Mouse (Mus musculus) heart, embryonic 12.5 days (tissue): ENCODE data around the gene Tstd1. TPM values are rescaled to one million over a fixed set of nuclear protein-coding genes. Genes with fewer than 3 reads are reported as not detected.

Experiments
- ATAC-seq: fragments of 200-750 bp; cut with Nextera tagmentation; 2 replicates; pipeline ENCODE4 v1.8.0; 2017; ENCODE audit warnings: moderate TSS enrichment, moderate library complexity; ENCODE audit not compliant: insufficient number of reproducible peaks, low FRiP score
- H3K27ac ChIP-seq: fragments of 300-500 bp; sonication (generic); 2 replicates; pipeline ENCODE4 v1.5.1; 2016; ENCODE audit warnings: mild to moderate bottlenecking, moderate library complexity; ENCODE audit not compliant: poor library complexity, severe bottlenecking
- H3K27me3 ChIP-seq: fragments of 300-500 bp; sonication (generic); replicated peaks from 2 replicates; pipeline ENCODE4 v1.6.1; 2016; ENCODE audit warnings: mild to moderate bottlenecking, moderate library complexity
- H3K36me3 ChIP-seq: fragments of 300-500 bp; sonication (generic); 2 replicates; pipeline ENCODE4 v1.6.1; 2016; ENCODE audit warnings: mild to moderate bottlenecking, moderate library complexity
- H3K4me1 ChIP-seq: fragments of 300-500 bp; sonication (generic); replicated peaks from 2 replicates; pipeline ENCODE4 v1.6.1; 2016; ENCODE audit warnings: mild to moderate bottlenecking
- H3K4me2 ChIP-seq: fragments of 300-500 bp; sonication (generic); 2 replicates; pipeline ENCODE4 v1.6.1; 2016; ENCODE audit warnings: mild to moderate bottlenecking, moderate library complexity
- H3K4me3 ChIP-seq: fragments of 300-500 bp; sonication (generic); 2 replicates; pipeline ENCODE4 v1.5.1; 2016; ENCODE audit warnings: mild to moderate bottlenecking
- H3K9ac ChIP-seq: fragments of 300-500 bp; sonication (generic); 2 replicates; pipeline ENCODE4 v1.6.1; 2016; ENCODE audit warnings: mild to moderate bottlenecking, moderate library complexity
- H3K9me3 ChIP-seq: fragments of 300-500 bp; sonication (generic); replicated peaks from 2 replicates; pipeline ENCODE4 v1.6.1; 2016; ENCODE audit warnings: mild to moderate bottlenecking, moderate library complexity
- WGBS: fragments of 180-500 bp; shearing (Covaris S2); methylation state at CpG from one replicate; pipeline ENCODE4 v1.1.7; 2016; 5-methylcytosine and 5-hydroxymethylcytosine counted together
- polyA plus RNA-seq: library from polyadenylated mRNA; unstranded; fragments of >200 nt; fragmentation: Nextera tagmentation; extraction: Ambion mirVana; gene quantifications from 2 replicates; pipeline ENCODE4 v1.2.1, GENCODE M21; 2016

Tstd1 gene
- polyA plus RNA-seq, 1 experiment from 2014 or later = 3.6 TPM

GRCm38 (mm10) chr1:171419291-171419882 is 715 bp downstream of the Tstd1 start:
- H3K9ac ChIP-seq = no peak overlapping the region
- H3K9me3 ChIP-seq = no peaks in the 10 kb centered on the region
- no peaks in the 10 kb centered on the region for H3K27me3 ChIP-seq
- H3K4me1 ChIP-seq = peaks cover 12% of the 10 kb centered on the region
- peaks cover 62% of the 10 kb centered on the region for H3K36me3 ChIP-seq
- no peak overlapping the region for H3K27ac ChIP-seq
- no peak overlapping the region for H3K4me3 ChIP-seq
- no peak overlapping the region for H3K4me2 ChIP-seq
- 81% methylated on average over 12 of the region's 12 CpGs for WGBS
- no peak for ATAC-seq

- Histone ChIP-seq H3K4me1 (peaks cover 18% of the 10 kb centered on the region), H3K9ac (no peak overlapping the region), H3K36me3 (peaks cover 62% of the 10 kb centered on the region), H3K4me3 (no peak overlapping the region), H3K4me2 (no peak overlapping the region), H3K27ac (no peak overlapping the region), H3K27me3 (no peaks in the 10 kb centered on the region), H3K9me3 (no peaks in the 10 kb centered on the region)
- 83% methylated on average over 5 of the region's 5 CpGs for WGBS
- no peak for ATAC-seq
These were observed 1.2 kb downstream of the Tstd1 start for GRCm38 (mm10) chr1:171419905-171420304.

- Histone ChIP-seq H3K9ac (no peak overlapping the region), H3K36me3 (peaks cover 38% of the 10 kb centered on the region), H3K27me3 (no peaks in the 10 kb centered on the region), H3K4me3 (no peak overlapping the region), H3K4me2 (no peak overlapping the region), H3K9me3 (no peaks in the 10 kb centered on the region), H3K4me1 (peaks cover 23% of the 10 kb centered on the region), H3K27ac (peak overlapping the region; percentile 28; the same call in 1 of the 2 replicates)
- WGBS = 67% methylated on average over 8 of the region's 8 CpGs
- ATAC-seq = no peak
These were observed 3.9 kb downstream of the Tstd1 start for GRCm38 (mm10) chr1:171422504-171423095.

GRCm38 (mm10) chr1:171424638-171425037 is 6.0 kb downstream of the Tstd1 start:
- Histone ChIP-seq H3K9me3 (peaks cover 7% of the 10 kb centered on the region; the same call in 1 of the 2 replicates), H3K4me3 (no peak overlapping the region), H3K4me1 (peaks cover 23% of the 10 kb centered on the region), H3K9ac (no peak overlapping the region), H3K27me3 (no peaks in the 10 kb centered on the region), H3K4me2 (0 out of 2 replicates have a peak overlapping the region, but pooled peaks have one; percentile 21), H3K36me3 (peaks cover 18% of the 10 kb centered on the region), H3K27ac (peak overlapping the region; percentile 22)
- 34% methylated on average over 5 of the region's 5 CpGs for WGBS
- no peak for ATAC-seq

- peak overlapping the region; percentile 22 for H3K27ac ChIP-seq
- WGBS = 27% methylated on average over 4 of the region's 4 CpGs
- no peak overlapping the region for H3K4me3 ChIP-seq
- no peaks in the 10 kb centered on the region for H3K27me3 ChIP-seq
- peaks cover 23% of the 10 kb centered on the region for H3K4me1 ChIP-seq
- peak overlapping the region; percentile 21; the same call in 1 of the 2 replicates for H3K4me2 ChIP-seq
- H3K36me3 ChIP-seq = peaks cover 13% of the 10 kb centered on the region
- H3K9me3 ChIP-seq = peaks cover 7% of the 10 kb centered on the region; the same call in 1 of the 2 replicates
- ATAC-seq = no peak
- no peak overlapping the region for H3K9ac ChIP-seq
These were observed 6.5 kb downstream of the Tstd1 start for GRCm38 (mm10) chr1:171425126-171425525.

GRCm38 (mm10) chr1:171432158-171432557 is 13.5 kb downstream of the Tstd1 start:
- no peak overlapping the region for H3K4me3 ChIP-seq
- no peak overlapping the region for H3K27ac ChIP-seq
- H3K27me3 ChIP-seq = no peaks in the 10 kb centered on the region
- H3K4me1 ChIP-seq = 0 out of 2 replicates have a peak, but pooled peaks cover 2% of the 10 kb centered on the region
- 78% methylated on average over 5 of the region's 5 CpGs for WGBS
- no peak overlapping the region for H3K9ac ChIP-seq
- ATAC-seq = no peak
- H3K9me3 ChIP-seq = peaks cover 7% of the 10 kb centered on the region; the same call in 1 of the 2 replicates
- H3K36me3 ChIP-seq = no peaks in the 10 kb centered on the region
- H3K4me2 ChIP-seq = no peak overlapping the region

- Histone ChIP-seq H3K27ac (no peak overlapping the region), H3K27me3 (no peaks in the 10 kb centered on the region), H3K36me3 (no peaks in the 10 kb centered on the region), H3K4me1 (peaks cover 22% of the 10 kb centered on the region), H3K4me3 (no peak overlapping the region), H3K9ac (no peak overlapping the region), H3K9me3 (no peaks in the 10 kb centered on the region), H3K4me2 (no peak overlapping the region)
- 48% methylated on average over 7 of the region's 7 CpGs for WGBS
- ATAC-seq = no peak
These were observed 16.7 kb downstream of the Tstd1 start for GRCm38 (mm10) chr1:171435288-171435814.

GRCm38 (mm10) chr1:171435974-171436373 is 17.3 kb downstream of the Tstd1 start:
- Histone ChIP-seq H3K4me2 (no peak overlapping the region), H3K36me3 (no peaks in the 10 kb centered on the region), H3K9ac (no peak overlapping the region), H3K27ac (no peak overlapping the region), H3K4me3 (no peak overlapping the region), H3K4me1 (peaks cover 28% of the 10 kb centered on the region), H3K9me3 (no peaks in the 10 kb centered on the region), H3K27me3 (no peaks in the 10 kb centered on the region)
- 60% methylated on average over 1 of the region's 1 CpGs for WGBS
- ATAC-seq = no peak

GRCm38 (mm10) chr1:171437264-171438013 is 18.8 kb downstream of the Tstd1 start, which contains the start of gene F11r:
TSS of gene F11r (plus strand) at chr1:171437535.
- Histone ChIP-seq H3K4me1 (peaks cover 43% of the 10 kb centered on the region), H3K9me3 (no peaks in the 10 kb centered on the region), H3K9ac (peak within 1 kb of the TSS; percentile 76), H3K4me3 (peak within 1 kb of the TSS; percentile 66), H3K4me2 (peak within 1 kb of the TSS; percentile 69), H3K36me3 (no peaks in the 10 kb centered on the region), H3K27ac (peak within 1 kb of the TSS; percentile 85), H3K27me3 (no peaks in the 10 kb centered on the region)
- peak; percentile 75 for ATAC-seq
- 1% methylated on average over 46 of the region's 46 CpGs for WGBS

GRCm38 (mm10) chr1:171438014-171438670 is 19.5 kb downstream of the Tstd1 start:
- Histone ChIP-seq H3K4me1 (peaks cover 47% of the 10 kb centered on the region), H3K4me3 (peak overlapping the region; percentile 66), H3K4me2 (peak overlapping the region; percentile 69), H3K9me3 (no peaks in the 10 kb centered on the region), H3K27me3 (no peaks in the 10 kb centered on the region), H3K9ac (peak overlapping the region; percentile 76), H3K36me3 (no peaks in the 10 kb centered on the region), H3K27ac (peak overlapping the region; percentile 85)
- no peak for ATAC-seq
- under 1% methylated on average over 18 of the region's 18 CpGs for WGBS
